Mouse (Mus musculus) intestine, postnatal 0 days (tissue): ENCODE data around the gene Zfp512b. TPM values are rescaled to one million over a fixed set of nuclear protein-coding genes. Genes with fewer than 3 reads are reported as not detected.
A peak's percentile ranks its signal among the peaks of the same experiment; 100 is the strongest.

Source experiments
- ATAC-seq: fragments of 200-750 bp; cut with Nextera tagmentation; 2 replicates; pipeline ENCODE4 v1.8.0; 2017; ENCODE audit warnings: mild to moderate bottlenecking, moderate TSS enrichment, moderate library complexity
- H3K27ac ChIP-seq: fragments of 300-500 bp; sonication (generic); 2 replicates; pipeline ENCODE4 v1.5.1; 2014; ENCODE audit warnings: mild to moderate bottlenecking, low read depth, low read length, moderate library complexity
- H3K27me3 ChIP-seq: fragments of 300-500 bp; sonication (generic); replicated peaks from 2 replicates; pipeline ENCODE4 v1.6.1; 2014; ENCODE audit warnings: low read length, mixed read lengths; ENCODE audit not compliant: control insufficient read depth, insufficient read depth
- H3K36me3 ChIP-seq: fragments of 300-500 bp; sonication (generic); 2 replicates; pipeline ENCODE4 v1.6.1; 2014; ENCODE audit warnings: mild to moderate bottlenecking, moderate library complexity; ENCODE audit not compliant: control insufficient read depth, insufficient read depth
- H3K4me1 ChIP-seq: fragments of 300-500 bp; sonication (generic); replicated peaks from 2 replicates; pipeline ENCODE4 v1.6.1; 2014; ENCODE audit warnings: antibody characterized with exemption, low read length, mixed read lengths; ENCODE audit not compliant: control insufficient read depth, insufficient read depth
- H3K4me2 ChIP-seq: fragments of 300-500 bp; sonication (generic); replicated peaks from 2 replicates; pipeline ENCODE4 v1.6.1; 2014; ENCODE audit warnings: low read depth, mild to moderate bottlenecking, moderate library complexity
- H3K4me3 ChIP-seq: fragments of 300-500 bp; sonication (generic); 2 replicates; pipeline ENCODE4 v1.5.1; 2014; ENCODE audit warnings: low read depth, low read length
- H3K9ac ChIP-seq: fragments of 300-500 bp; sonication (generic); 2 replicates; pipeline ENCODE4 v1.6.1; 2014; ENCODE audit warnings: mild to moderate bottlenecking, low read depth, low read length
- H3K9me3 ChIP-seq: fragments of 300-500 bp; sonication (generic); 2 replicates; pipeline ENCODE4 v1.6.1; 2016; ENCODE audit warnings: mixed run types; ENCODE audit not compliant: control insufficient read depth
- CTCF ChIP-seq: sonication (generic); IDR thresholded peaks from 2 replicates; pipeline ENCODE4 v1.5.1; 2016; ENCODE audit warnings: low read depth, mild to moderate bottlenecking, control low read depth, antibody characterized with exemption, moderate library complexity
- WGBS: fragments of 180-500 bp; shearing (Covaris S2); extraction: QIAGEN DNeasy Blood & Tissue Kit; methylation state at CpG from one replicate; pipeline ENCODE4 v1.1.7; 2014; 5-methylcytosine and 5-hydroxymethylcytosine counted together
- polyA plus RNA-seq: library from polyadenylated mRNA; unstranded; fragments of >200 nt; fragmentation: Nextera tagmentation; extraction: Ambion mirVana; gene quantifications from 2 replicates; pipeline ENCODE4 v1.2.1, GENCODE M21; 2015

Zfp512b gene
- polyA plus RNA-seq, 1 experiment from 2014 or later, result 13.0 TPM

- Histone ChIP-seq H3K27ac (peak within 1 kb of the TSS; percentile 91), H3K9ac (peak within 1 kb of the TSS; percentile 91), H3K4me1 (peaks cover 5% of the 10 kb centered on the region; the same call in 1 of the 2 replicates), H3K4me3 (peak within 1 kb of the TSS; percentile 68), H3K4me2 (peak within 1 kb of the TSS; percentile 82), H3K9me3 (no peaks in the 10 kb centered on the region), H3K36me3 (peaks cover 39% of the 10 kb centered on the region), H3K27me3 (no peaks in the 10 kb centered on the region)
- ATAC-seq, result peak; percentile 53
- TF ChIP-seq CTCF, result no peak
- WGBS, result 6% methylated on average over 5 of the region's 5 CpGs
Observed at GRCm38 (mm10) chr2:181591528-181592085, 996 bp downstream of the Zfp512b start, which contains the start of gene Prpf6. Gene Prpf6 (plus strand): TSS chr2:181591868.

- Histone ChIP-seq H3K27ac (no peak overlapping the region), H3K4me2 (no peak overlapping the region), H3K9ac (no peak overlapping the region), H3K27me3 (no peaks in the 10 kb centered on the region), H3K4me1 (peaks cover 5% of the 10 kb centered on the region; the same call in 1 of the 2 replicates), H3K36me3 (peaks cover 51% of the 10 kb centered on the region), H3K4me3 (no peak overlapping the region), H3K9me3 (no peaks in the 10 kb centered on the region)
- ATAC-seq, result no peak
- WGBS, result 88% methylated on average over 5 of the region's 5 CpGs
- no peak for TF ChIP-seq CTCF
Observed at GRCm38 (mm10) chr2:181590471-181590870, 2.1 kb downstream of the Zfp512b start.

- H3K27ac ChIP-seq, result no peak overlapping the region
- H3K4me2 ChIP-seq, result no peak overlapping the region
- peaks cover 5% of the 10 kb centered on the region; the same call in 1 of the 2 replicates for H3K4me1 ChIP-seq
- H3K36me3 ChIP-seq, result peaks cover 56% of the 10 kb centered on the region
- H3K9me3 ChIP-seq, result no peaks in the 10 kb centered on the region
- TF ChIP-seq CTCF, result no peak
- H3K4me3 ChIP-seq, result no peak overlapping the region
- H3K27me3 ChIP-seq, result no peaks in the 10 kb centered on the region
- 94% methylated on average over 9 of the region's 9 CpGs for WGBS
- no peak overlapping the region for H3K9ac ChIP-seq
- no peak for ATAC-seq
Observed at GRCm38 (mm10) chr2:181589732-181590105, 2.9 kb downstream of the Zfp512b start.

- H3K36me3 ChIP-seq, result peaks cover 62% of the 10 kb centered on the region
- no peak for TF ChIP-seq CTCF
- WGBS, result 93% methylated on average over 10 of the region's 10 CpGs
- no peaks in the 10 kb centered on the region for H3K27me3 ChIP-seq
- H3K27ac ChIP-seq, result no peak overlapping the region
- peaks cover 5% of the 10 kb centered on the region; the same call in 1 of the 2 replicates for H3K4me1 ChIP-seq
- H3K4me2 ChIP-seq, result no peak overlapping the region
- no peak overlapping the region for H3K4me3 ChIP-seq
- no peak overlapping the region for H3K9ac ChIP-seq
- no peaks in the 10 kb centered on the region for H3K9me3 ChIP-seq
- ATAC-seq, result no peak
Observed at GRCm38 (mm10) chr2:181589011-181589731, 3.4 kb downstream of the Zfp512b start.

- 88% methylated on average over 11 of the region's 11 CpGs for WGBS
Observed at GRCm38 (mm10) chr2:181588229-181588780, 4.3 kb downstream of the Zfp512b start.

GRCm38 (mm10) chr2:181587796-181588195 lies 4.8 kb downstream of the Zfp512b start:
- no peak for ATAC-seq
- Histone ChIP-seq H3K27me3 (no peaks in the 10 kb centered on the region), H3K4me2 (no peak overlapping the region), H3K36me3 (peaks cover 62% of the 10 kb centered on the region), H3K4me3 (no peak overlapping the region), H3K27ac (no peak overlapping the region), H3K9me3 (no peaks in the 10 kb centered on the region), H3K9ac (no peak overlapping the region), H3K4me1 (peaks cover 5% of the 10 kb centered on the region; the same call in 1 of the 2 replicates)
- TF ChIP-seq CTCF, result peak; percentile 45
- 81% methylated on average over 6 of the region's 6 CpGs for WGBS

More at GRCm38 (mm10) chr2:181588229-181588780, 4.3 kb downstream of the Zfp512b start:
- Histone ChIP-seq H3K4me2 (no peak overlapping the region), H3K36me3 (peaks cover 62% of the 10 kb centered on the region), H3K4me1 (peaks cover 5% of the 10 kb centered on the region; the same call in 1 of the 2 replicates), H3K9ac (no peak overlapping the region), H3K4me3 (no peak overlapping the region), H3K27ac (no peak overlapping the region), H3K27me3 (no peaks in the 10 kb centered on the region), H3K9me3 (no peaks in the 10 kb centered on the region)
- no peak for ATAC-seq
- TF ChIP-seq CTCF, result no peak
